Mouse (Mus musculus): ENCODE results near the gene Mvp.

GRCm38 (mm10) chr7:127004122-127004875, 10.1 kb downstream of the Mvp start:
- TF ChIP-seq TAL1 (IDR thresholded peaks at IDR 0.05; ENCODE audit: low read length), result no peak
- TF ChIP-seq GATA1 (IDR thresholded peaks at IDR 0.05; ENCODE audit: low read length), result no peak

Measured in erythroblast, embryonic 14.5 days (primary cell).